Mouse (Mus musculus) bone marrow macrophage, adult 2 months (primary cell): ENCODE data around the gene Gm20671. TPM values are rescaled to one million over a fixed set of nuclear protein-coding genes. Genes with fewer than 3 reads are reported as not detected.
"Not testable (repeated sequence)": the region's sequence is repeated elsewhere in the genome, so short reads cannot be mapped to it uniquely, and the experiment has no call there.

Experiments
- H3K27ac ChIP-seq: 2 replicates; pipeline ENCODE4 v1.5.1; 2012; ENCODE audit warnings: low read depth, low read length; ENCODE audit not compliant: insufficient read depth
- H3K4me1 ChIP-seq: 2 replicates; pipeline ENCODE4 v1.6.1; 2012; ENCODE audit warnings: low read length; ENCODE audit not compliant: control insufficient read depth, insufficient read depth
- H3K4me3 ChIP-seq: 2 replicates; pipeline ENCODE4 v1.5.1; 2012; ENCODE audit warnings: mild to moderate bottlenecking, low read length, moderate library complexity; ENCODE audit not compliant: insufficient read depth
- CTCF ChIP-seq: IDR thresholded peaks from 2 replicates; pipeline ENCODE4 v1.5.1; 2012; ENCODE audit warnings: low read depth, mild to moderate bottlenecking, low read length, moderate library complexity
- POLR2A ChIP-seq: IDR thresholded peaks from 2 replicates; pipeline ENCODE4 v1.6.1; 2012; ENCODE audit warnings: mild to moderate bottlenecking, low read depth, low read length, borderline replicate concordance
- polyA plus RNA-seq: library from polyadenylated mRNA; stranded (reverse); fragments of >200 nt; gene quantifications from 2 replicates; pipeline ENCODE4 v1.2.4, GENCODE M21; 2012; ENCODE audit not compliant: missing spikeins, insufficient read depth, insufficient read length

Gene Gm20671
- polyA plus RNA-seq, 1 experiment = not detected

GRCm38 (mm10) chr5:32760787-32761186, 66.1 kb downstream of the Gm20671 start:
- Histone ChIP-seq H3K27ac (peak overlapping the region; percentile 84), H3K4me1 (peaks cover 42% of the 10 kb centered on the region), H3K4me3 (no peak overlapping the region)
- no peak for TF ChIP-seq POLR2A
- no peak for TF ChIP-seq CTCF

GRCm38 (mm10) chr5:32760352-32760751, 66.6 kb downstream of the Gm20671 start:
- not testable (repeated sequence) for H3K4me3 ChIP-seq
- H3K27ac ChIP-seq = peak overlapping the region; percentile 84
- peaks cover 47% of the 10 kb centered on the region for H3K4me1 ChIP-seq

GRCm38 (mm10) chr5:32759662-32760061, 67.2 kb downstream of the Gm20671 start:
- Histone ChIP-seq H3K4me3 (no peak overlapping the region), H3K4me1 (peaks cover 53% of the 10 kb centered on the region), H3K27ac (peak overlapping the region; percentile 84)
- no peak for TF ChIP-seq POLR2A
- TF ChIP-seq CTCF = no peak

GRCm38 (mm10) chr5:32756141-32756540, 70.8 kb downstream of the Gm20671 start:
- Histone ChIP-seq H3K4me3 (no peak overlapping the region), H3K27ac (no peak overlapping the region), H3K4me1 (peaks cover 65% of the 10 kb centered on the region)
- TF ChIP-seq POLR2A (no peak), CTCF (no peak)

- peaks cover 64% of the 10 kb centered on the region for H3K4me1 ChIP-seq
Measured at GRCm38 (mm10) chr5:32751736-32752135, 75.2 kb downstream of the Gm20671 start.

GRCm38 (mm10) chr5:32748936-32749335, 78.0 kb downstream of the Gm20671 start:
- Histone ChIP-seq H3K4me1 (peaks cover 62% of the 10 kb centered on the region), H3K4me3 (no peak overlapping the region), H3K27ac (no peak overlapping the region; the same call in 1 of the 2 replicates)
- TF ChIP-seq POLR2A (no peak), CTCF (no peak)

More at GRCm38 (mm10) chr5:32751736-32752135, 75.2 kb downstream of the Gm20671 start:
- no peak for TF ChIP-seq CTCF
- no peak for TF ChIP-seq POLR2A
- H3K27ac ChIP-seq = no peak overlapping the region
- H3K4me3 ChIP-seq = no peak overlapping the region

- TF ChIP-seq POLR2A = no peak
- TF ChIP-seq CTCF = peak; percentile 45
- peak overlapping the region; percentile 92 for H3K27ac ChIP-seq
- H3K4me1 ChIP-seq = peaks cover 57% of the 10 kb centered on the region
- no peak overlapping the region for H3K4me3 ChIP-seq
Measured at GRCm38 (mm10) chr5:32747650-32748375, 79.1 kb downstream of the Gm20671 start.

GRCm38 (mm10) chr5:32745705-32746655, 80.9 kb downstream of the Gm20671 start:
- TF ChIP-seq CTCF = no peak
- TF ChIP-seq POLR2A = peak; percentile 86
- Histone ChIP-seq H3K4me3 (peak overlapping the region; percentile 82), H3K4me1 (peaks cover 50% of the 10 kb centered on the region), H3K27ac (peak overlapping the region; percentile 94)

GRCm38 (mm10) chr5:32742149-32742548, 84.8 kb downstream of the Gm20671 start:
- no peak for TF ChIP-seq CTCF
- TF ChIP-seq POLR2A = no peak
- Histone ChIP-seq H3K27ac (no peak overlapping the region), H3K4me3 (no peak overlapping the region), H3K4me1 (peaks cover 28% of the 10 kb centered on the region)

- H3K4me1 ChIP-seq = peaks cover 26% of the 10 kb centered on the region
- H3K27ac ChIP-seq, H3K4me3 ChIP-seq: not testable (repeated sequence)
Measured at GRCm38 (mm10) chr5:32741377-32741776, 85.5 kb downstream of the Gm20671 start.

- not testable (repeated sequence) for H3K27ac ChIP-seq, H3K4me3 ChIP-seq
- peaks cover 26% of the 10 kb centered on the region for H3K4me1 ChIP-seq
Measured at GRCm38 (mm10) chr5:32740850-32741249, 86.1 kb downstream of the Gm20671 start.
